ENCODE assay signal across 9 mouse cellular contexts in the genomic region with DNA sequence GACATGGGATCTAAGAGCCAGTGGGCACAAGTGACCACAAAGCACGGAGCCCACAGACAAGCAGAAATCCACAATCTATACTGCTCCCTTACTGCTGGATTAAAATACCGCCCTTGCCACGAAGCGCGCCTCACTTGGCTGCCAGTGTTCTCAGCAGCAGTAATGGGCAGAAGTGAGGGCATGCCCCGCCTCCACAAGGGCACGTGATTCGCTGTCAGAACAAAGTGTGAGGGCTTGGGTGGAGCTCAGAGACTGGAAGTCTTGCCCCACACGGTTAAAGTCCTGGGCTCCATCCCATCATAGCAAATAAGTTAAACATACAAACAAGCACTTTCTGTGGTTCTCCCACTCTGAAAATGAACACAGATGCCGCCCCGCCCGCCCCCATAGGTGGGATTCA. TPM values are rescaled to one million over a fixed set of nuclear protein-coding genes. Genes with fewer than 3 reads are reported as not detected.
DNase-seq lines count a peak whose midpoint lies in the region; ATAC-seq and TF ChIP-seq lines count a peak whose summit lies in the region.
"Had no signal": no experiment of that assay in that cellular context is flagged by ENCODE, and none has a peak within 500 bp of the region (broad histone marks: within the 10 kb centered on the region; RNA-seq: fewer than 3 reads in every experiment).

No protein-coding gene starts in this region.

- no peaks in the 10 kb centered on the region for H3K36me3 ChIP-seq in forebrain, embryonic 11.5 days (ENCODE audit: control insufficient read depth, insufficient read depth, low read length)
- H3K36me3 ChIP-seq in forebrain, postnatal 0 days (ENCODE audit: insufficient read depth) = no peaks in the 10 kb centered on the region
- H3K36me3 ChIP-seq in heart, postnatal 0 days (replicated peaks; ENCODE audit: control insufficient read depth, insufficient read depth, low read length) = no peaks in the 10 kb centered on the region
- no peaks in the 10 kb centered on the region for H3K36me3 ChIP-seq in limb, embryonic 10.5 days

- peak; percentile 72 for DNase-seq in forebrain, embryonic 11.5 days (ENCODE audit: low spot score)
- no peak for DNase-seq in forebrain, postnatal 0 days
- DNase-seq in brain, embryonic 14.5 days (ENCODE audit: low read depth) = peak; percentile 52
- DNase-seq in heart, postnatal 0 days (ENCODE audit: low spot score) = no peak
- peak; percentile 47 for DNase-seq in limb, embryonic 10.5 days (ENCODE audit: low spot score)
- DNase-seq in mesoderm, embryonic 11.5 days (ENCODE audit: low read depth, low spot score) = peak; percentile 21
- peak; percentile 29 to 37 for DNase-seq in thymus, adult 18-20 months
- DNase-seq in ovary, postnatal 14 days (ENCODE audit: low spot score) = no peak

- H3K4me2 ChIP-seq in forebrain, embryonic 11.5 days (ENCODE audit: low read depth, low read length, severe bottlenecking) = 0 out of 2 replicates have a peak overlapping the region, but pooled peaks have one; percentile 9
- H3K4me2 ChIP-seq in forebrain, postnatal 0 days (ENCODE audit: low read depth) = no peak overlapping the region
- peak overlapping the region; percentile 32 for H3K4me2 ChIP-seq in heart, postnatal 0 days (ENCODE audit: low read depth, low read length)

- 6% methylated on average over 12 of the region's 12 CpGs for WGBS in forebrain, embryonic 11.5 days
- 5% methylated on average over 12 of the region's 12 CpGs for WGBS in forebrain, postnatal 0 days
- 8% methylated on average over 12 of the region's 12 CpGs for WGBS in heart, postnatal 0 days
- WGBS in limb, embryonic 10.5 days = 4% methylated on average over 12 of the region's 12 CpGs

- peaks cover 78% of the 10 kb centered on the region for H3K27me3 ChIP-seq in forebrain, embryonic 11.5 days (ENCODE audit: control insufficient read depth, insufficient read depth, low read length)
- H3K27me3 ChIP-seq in forebrain, postnatal 0 days (ENCODE audit: insufficient read depth, low read length) = peaks cover 62% of the 10 kb centered on the region
- H3K27me3 ChIP-seq in heart, postnatal 0 days (ENCODE audit: control insufficient read depth, insufficient read depth, low read length) = peaks cover 76% of the 10 kb centered on the region
- H3K27me3 ChIP-seq in limb, embryonic 10.5 days (ENCODE audit: low read depth, poor library complexity, severe bottlenecking) = peaks cover 92% of the 10 kb centered on the region
- H3K27me3 ChIP-seq: Patski had no signal

- no peak for TF ChIP-seq POLR2A in brain, embryonic 14.5 days (IDR thresholded peaks at IDR 0.05; ENCODE audit: borderline replicate concordance, extremely low read depth, insufficient read depth, insufficient read length, poor library complexity, severe bottlenecking)

- no peak overlapping the region for H3K27ac ChIP-seq in forebrain, embryonic 11.5 days (ENCODE audit: low read depth, low read length)
- no peak overlapping the region for H3K27ac ChIP-seq in forebrain, postnatal 0 days (ENCODE audit: low read depth, low read length)
- no peak overlapping the region for H3K27ac ChIP-seq in heart, postnatal 0 days (ENCODE audit: low read depth)
- no peak overlapping the region for H3K27ac ChIP-seq in limb, embryonic 10.5 days

- H3K9ac ChIP-seq in forebrain, embryonic 11.5 days (ENCODE audit: low read length) = no peak overlapping the region
- no peak overlapping the region for H3K9ac ChIP-seq in forebrain, postnatal 0 days
- H3K9ac ChIP-seq in heart, postnatal 0 days (replicated peaks; ENCODE audit: low read depth, low read length) = no peak overlapping the region

- ATAC-seq in forebrain, embryonic 11.5 days (replicated peaks; ENCODE audit: low FRiP score) = peak; percentile 49
- ATAC-seq in forebrain, postnatal 0 days = no peak
- no peak; the same call in 1 of the 2 replicates for ATAC-seq in heart, postnatal 0 days (ENCODE audit: insufficient read depth, low read depth)
- ATAC-seq: Patski had no signal

- H3K4me3 ChIP-seq in forebrain, embryonic 11.5 days (ENCODE audit: low read depth, low read length) = 0 out of 2 replicates have a peak overlapping the region, but pooled peaks have one; percentile 6
- H3K4me3 ChIP-seq in forebrain, postnatal 0 days (ENCODE audit: low read depth, low read length) = no peak overlapping the region
- no peak overlapping the region for H3K4me3 ChIP-seq in heart, postnatal 0 days (ENCODE audit: low read depth, low read length)
- peak overlapping the region; percentile 23 for H3K4me3 ChIP-seq in limb, embryonic 10.5 days

- no peak for TF ChIP-seq EP300 in heart, postnatal 0 days (IDR thresholded peaks at IDR 0.05; ENCODE audit: low read depth)

- TF ChIP-seq CTCF in forebrain, postnatal 0 days (IDR thresholded peaks at IDR 0.05; ENCODE audit: low read depth) = no peak
- TF ChIP-seq CTCF in brain, embryonic 14.5 days (IDR thresholded peaks at IDR 0.05; ENCODE audit: borderline replicate concordance, extremely low read depth, insufficient read depth, insufficient read length) = no peak
- TF ChIP-seq CTCF in heart, postnatal 0 days (IDR thresholded peaks at IDR 0.05; ENCODE audit: low read depth) = no peak

- H3K9me3 ChIP-seq in forebrain, embryonic 11.5 days (ENCODE audit: control insufficient read depth, low read length) = no peaks in the 10 kb centered on the region
- no peaks in the 10 kb centered on the region for H3K9me3 ChIP-seq in forebrain, postnatal 0 days (ENCODE audit: low read length)
- H3K9me3 ChIP-seq in heart, postnatal 0 days (replicated peaks; ENCODE audit: control insufficient read depth, low read length) = no peaks in the 10 kb centered on the region
- H3K9me3 ChIP-seq in limb, embryonic 10.5 days (replicated peaks) = no peaks in the 10 kb centered on the region

- H3K4me1 ChIP-seq in forebrain, embryonic 11.5 days (replicated peaks; ENCODE audit: control insufficient read depth, insufficient read depth, low read length) = peaks cover 6% of the 10 kb centered on the region; the same call in 1 of the 2 replicates
- H3K4me1 ChIP-seq in forebrain, postnatal 0 days (ENCODE audit: insufficient read depth) = no peaks in the 10 kb centered on the region
- peaks cover 9% of the 10 kb centered on the region; the same call in 1 of the 2 replicates for H3K4me1 ChIP-seq in heart, postnatal 0 days (ENCODE audit: control insufficient read depth, insufficient read depth)
- H3K4me1 ChIP-seq in limb, embryonic 10.5 days = peaks cover 35% of the 10 kb centered on the region

RNA-seq across cellular contexts. Expression of gene Oxt, which starts 1.7 kb away (rescaled TPM):
- polyA plus RNA-seq in forebrain, embryonic 11.5 days (2014; fragmentation: Nextera tagmentation; extraction: Ambion mirVana) = not detected in 2 replicates
- 4.0 and 8.8 TPM in 2 replicates for total RNA-seq in forebrain, postnatal 0 days (2014; rRNA removed)
- 2.2 and 8.1 TPM in 2 replicates for polyA plus RNA-seq in forebrain, postnatal 0 days (2015; fragmentation: Nextera tagmentation; extraction: Ambion mirVana)
- 0.19 and 0.61 TPM in 2 replicates for polyA plus RNA-seq in brain, embryonic 14.5 days (2012; rRNA removed)
- total RNA-seq in heart, postnatal 0 days (2014; rRNA removed; ENCODE audit: low replicate concordance) = not detected in 2 replicates
- not detected in 2 replicates for polyA plus RNA-seq in heart, postnatal 0 days (2015; fragmentation: Nextera tagmentation; extraction: Ambion mirVana)
- not detected in 2 replicates for polyA plus RNA-seq in limb, embryonic 10.5 days (2016; fragmentation: Nextera tagmentation; extraction: Ambion mirVana)
- polyA plus RNA-seq: Patski had no signal

RNA-seq across cellular contexts. Expression of gene Avp, which starts 4.7 kb away (rescaled TPM):
- not detected in 2 replicates for polyA plus RNA-seq in forebrain, embryonic 11.5 days (2014; fragmentation: Nextera tagmentation; extraction: Ambion mirVana)
- 87.2 and 92.1 TPM in 2 replicates for total RNA-seq in forebrain, postnatal 0 days (2014; rRNA removed)
- polyA plus RNA-seq in forebrain, postnatal 0 days (2015; fragmentation: Nextera tagmentation; extraction: Ambion mirVana) = 83.0 and 181 TPM in 2 replicates
- polyA plus RNA-seq in brain, embryonic 14.5 days (2012; rRNA removed) = 3.9 and 7.1 TPM in 2 replicates
- total RNA-seq in heart, postnatal 0 days (2014; rRNA removed; ENCODE audit: low replicate concordance) = not detected in 2 replicates
- polyA plus RNA-seq in heart, postnatal 0 days (2015; fragmentation: Nextera tagmentation; extraction: Ambion mirVana) = 0.22 and 0.51 TPM in 2 replicates
- polyA plus RNA-seq in limb, embryonic 10.5 days (2016; fragmentation: Nextera tagmentation; extraction: Ambion mirVana) = not detected in 2 replicates
- polyA plus RNA-seq: Patski had no signal

RNA-seq across cellular contexts. Expression of gene Mrps26, which starts 14.1 kb away (rescaled TPM):
- 70.5 and 81.0 TPM in 2 replicates for polyA plus RNA-seq in forebrain, embryonic 11.5 days (2014; fragmentation: Nextera tagmentation; extraction: Ambion mirVana)
- total RNA-seq in forebrain, postnatal 0 days (2014; rRNA removed) = 46.2 and 59.7 TPM in 2 replicates
- polyA plus RNA-seq in forebrain, postnatal 0 days (2015; fragmentation: Nextera tagmentation; extraction: Ambion mirVana) = 113 and 119 TPM in 2 replicates
- 63.1 and 70.8 TPM in 2 replicates for polyA plus RNA-seq in brain, embryonic 14.5 days (2012; rRNA removed)
- total RNA-seq in heart, postnatal 0 days (2014; rRNA removed; ENCODE audit: low replicate concordance) = 69.4 and 74.0 TPM in 2 replicates
- polyA plus RNA-seq in heart, postnatal 0 days (2015; fragmentation: Nextera tagmentation; extraction: Ambion mirVana) = 86.9 and 87.7 TPM in 2 replicates
- polyA plus RNA-seq in limb, embryonic 10.5 days (2016; fragmentation: Nextera tagmentation; extraction: Ambion mirVana) = 87.3 and 95.6 TPM in 2 replicates

RNA-seq across cellular contexts. Expression of gene Fastkd5, which starts 52.2 kb away (rescaled TPM):
- 20.5 and 21.5 TPM in 2 replicates for polyA plus RNA-seq in forebrain, embryonic 11.5 days (2014; fragmentation: Nextera tagmentation; extraction: Ambion mirVana)
- 10.0 and 11.0 TPM in 2 replicates for total RNA-seq in forebrain, postnatal 0 days (2014; rRNA removed)
- 7.1 and 8.1 TPM in 2 replicates for polyA plus RNA-seq in forebrain, postnatal 0 days (2015; fragmentation: Nextera tagmentation; extraction: Ambion mirVana)
- polyA plus RNA-seq in brain, embryonic 14.5 days (2012; rRNA removed) = 4.6 and 5.6 TPM in 2 replicates
- 8.2 and 9.8 TPM in 2 replicates for total RNA-seq in heart, postnatal 0 days (2014; rRNA removed; ENCODE audit: low replicate concordance)
- polyA plus RNA-seq in heart, postnatal 0 days (2015; fragmentation: Nextera tagmentation; extraction: Ambion mirVana) = 9.8 TPM in 2 replicates
- polyA plus RNA-seq in limb, embryonic 10.5 days (2016; fragmentation: Nextera tagmentation; extraction: Ambion mirVana) = 22.3 and 23.4 TPM in 2 replicates

RNA-seq across cellular contexts. Expression of gene Ubox5, which starts 52.2 kb away (rescaled TPM):
- polyA plus RNA-seq in forebrain, embryonic 11.5 days (2014; fragmentation: Nextera tagmentation; extraction: Ambion mirVana) = 17.8 and 21.5 TPM in 2 replicates
- total RNA-seq in forebrain, postnatal 0 days (2014; rRNA removed) = 5.5 and 6.6 TPM in 2 replicates
- 5.9 and 7.3 TPM in 2 replicates for polyA plus RNA-seq in forebrain, postnatal 0 days (2015; fragmentation: Nextera tagmentation; extraction: Ambion mirVana)
- polyA plus RNA-seq in brain, embryonic 14.5 days (2012; rRNA removed) = 10.3 and 11.6 TPM in 2 replicates
- total RNA-seq in heart, postnatal 0 days (2014; rRNA removed; ENCODE audit: low replicate concordance) = 1.0 and 2.1 TPM in 2 replicates
- polyA plus RNA-seq in heart, postnatal 0 days (2015; fragmentation: Nextera tagmentation; extraction: Ambion mirVana) = 4.4 and 4.5 TPM in 2 replicates
- 22.7 and 22.9 TPM in 2 replicates for polyA plus RNA-seq in limb, embryonic 10.5 days (2016; fragmentation: Nextera tagmentation; extraction: Ambion mirVana)

Comparison
In these comparisons a context has a peak if more than half of its experiments do, and no peak if none do; other contexts are left out.
1. DNase-seq: peak in forebrain, embryonic 11.5 days (single experiment), brain, embryonic 14.5 days (single experiment), limb, embryonic 10.5 days (single experiment), mesoderm, embryonic 11.5 days (single experiment) and thymus, adult 18-20 months (2 of 2); none in forebrain, postnatal 0 days (single experiment), heart, postnatal 0 days (single experiment) and ovary, postnatal 14 days (single experiment).
2. H3K4me3 ChIP-seq: peak in forebrain, embryonic 11.5 days (single experiment) and limb, embryonic 10.5 days (single experiment); none in forebrain, postnatal 0 days (single experiment) and heart, postnatal 0 days (single experiment).
3. RNA of gene Avp, which starts 4.7 kb away (polyA plus RNA-seq): 83.0 to 181 TPM in forebrain, postnatal 0 days; 3.9 to 7.1 TPM in brain, embryonic 14.5 days, 0.22 to 0.51 TPM in heart, postnatal 0 days, not detected in forebrain, embryonic 11.5 days and not detected in limb, embryonic 10.5 days; every median in the first group is over 10 times any median in the second.